Mouse (Mus musculus) cortical plate, adult 2 months (tissue): ENCODE measurements around the gene Rpl10a. TPM values are rescaled to one million over a fixed set of nuclear protein-coding genes. Genes with fewer than 3 reads are reported as not detected.

Experiments used
- H3K27ac ChIP-seq: fragments of 200-500 bp; 2 replicates; pipeline ENCODE4 v1.5.1; 2012; ENCODE audit warnings: low read length, control low read depth, inconsistent platforms; ENCODE audit not compliant: insufficient read depth
- H3K4me1 ChIP-seq: fragments of 200-500 bp; 2 replicates; pipeline ENCODE4 v1.6.1; 2011; ENCODE audit warnings: low read length; ENCODE audit not compliant: control insufficient read depth, insufficient read depth
- H3K4me3 ChIP-seq: fragments of 200-500 bp; 2 replicates; pipeline ENCODE4 v1.5.1; 2011; ENCODE audit warnings: mild to moderate bottlenecking, low read length, control low read depth; ENCODE audit not compliant: insufficient read depth
- CTCF ChIP-seq: fragments of 200-500 bp; IDR thresholded peaks from 2 replicates; pipeline ENCODE4 v1.5.1; 2011; ENCODE audit warnings: mild to moderate bottlenecking, control low read depth, low read length; ENCODE audit not compliant: insufficient read depth; ENCODE audit errors: extremely low read depth
- POLR2A ChIP-seq: fragments of 200-500 bp; IDR thresholded peaks from 2 replicates; pipeline ENCODE4 v1.6.1; 2011; ENCODE audit warnings: mild to moderate bottlenecking, low read length, control low read depth; ENCODE audit not compliant: insufficient read depth; ENCODE audit errors: extremely low read depth
- polyA plus RNA-seq: library from polyadenylated mRNA; depleted of rRNA; stranded (reverse); fragments of >200 nt; gene quantifications from 2 replicates; pipeline ENCODE4 v1.2.3, GENCODE M21; 2012; rRNA removed

Rpl10a gene
- polyA plus RNA-seq, 1 experiment = 705 TPM

DNA sequence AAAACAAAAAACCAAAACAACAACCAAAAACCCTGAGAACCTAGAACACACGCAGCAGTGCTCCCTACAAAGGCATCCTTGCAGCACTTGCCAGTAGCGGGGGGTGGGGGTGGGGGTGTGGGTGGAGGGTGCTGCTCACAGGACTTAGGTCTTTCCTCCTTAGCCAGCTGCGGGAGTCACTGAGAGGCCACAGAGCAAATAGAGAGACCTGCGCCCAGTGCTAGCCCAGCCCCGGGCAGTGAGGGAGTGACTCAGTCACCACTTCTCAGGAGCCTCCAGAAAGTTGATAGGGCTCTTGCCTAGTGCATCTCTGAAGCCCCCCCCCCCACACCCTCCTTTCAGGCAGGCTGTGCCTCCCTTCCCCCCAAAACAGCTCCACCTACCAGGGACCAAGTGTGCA, 40.8 kb downstream of the Rpl10a start:
- TF ChIP-seq CTCF (no peak), POLR2A (no peak)
- Histone ChIP-seq H3K27ac (no peak overlapping the region), H3K4me3 (no peak overlapping the region), H3K4me1 (no peaks in the 10 kb centered on the region)

DNA sequence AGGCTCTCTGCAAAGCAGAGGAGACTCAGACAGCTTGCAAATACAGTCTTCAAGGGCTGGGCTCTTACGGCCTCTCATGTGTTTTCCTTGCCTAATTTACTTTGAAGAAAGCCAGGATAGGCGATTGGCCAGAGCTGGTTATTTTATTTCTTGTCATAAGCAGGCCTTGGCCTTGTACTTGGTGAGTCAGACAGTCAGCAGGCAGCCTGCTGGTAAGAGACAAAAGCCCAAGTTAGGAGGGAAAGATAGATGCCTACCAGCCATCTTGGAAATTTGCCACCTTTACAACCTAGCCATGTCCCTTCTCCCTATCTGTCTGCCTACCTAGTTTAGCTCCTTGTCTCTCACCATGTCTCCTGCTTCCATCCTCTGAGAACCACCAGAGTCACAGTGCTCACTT, 43.0 kb downstream of the Rpl10a start:
- no peak overlapping the region for H3K27ac ChIP-seq
- no peaks in the 10 kb centered on the region for H3K4me1 ChIP-seq
- no peak overlapping the region for H3K4me3 ChIP-seq
- no peak for TF ChIP-seq POLR2A
- TF ChIP-seq CTCF = no peak

DNA sequence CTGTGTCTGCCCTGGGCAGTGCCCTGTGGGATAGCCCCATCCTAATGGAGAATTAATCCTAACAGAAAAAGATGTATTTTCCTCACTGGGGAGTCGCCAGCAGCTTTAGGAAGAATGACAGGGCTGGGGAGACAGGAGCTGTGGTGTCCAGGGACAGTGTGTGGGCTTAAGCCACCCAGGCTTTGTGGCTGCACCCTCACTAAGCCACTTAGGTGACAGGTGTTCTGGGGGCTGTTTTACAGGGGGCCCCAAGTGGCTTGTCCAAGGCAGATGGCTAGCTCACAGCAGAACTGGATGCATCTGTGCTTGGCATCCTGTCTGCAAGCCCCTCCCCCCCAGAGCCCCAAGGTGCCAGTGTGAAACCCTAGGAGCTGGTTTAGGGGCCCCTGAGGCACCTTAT, 43.7 kb downstream of the Rpl10a start:
- Histone ChIP-seq H3K4me3 (no peak overlapping the region), H3K4me1 (no peaks in the 10 kb centered on the region), H3K27ac (no peak overlapping the region)
- TF ChIP-seq CTCF (no peak), POLR2A (no peak)

DNA sequence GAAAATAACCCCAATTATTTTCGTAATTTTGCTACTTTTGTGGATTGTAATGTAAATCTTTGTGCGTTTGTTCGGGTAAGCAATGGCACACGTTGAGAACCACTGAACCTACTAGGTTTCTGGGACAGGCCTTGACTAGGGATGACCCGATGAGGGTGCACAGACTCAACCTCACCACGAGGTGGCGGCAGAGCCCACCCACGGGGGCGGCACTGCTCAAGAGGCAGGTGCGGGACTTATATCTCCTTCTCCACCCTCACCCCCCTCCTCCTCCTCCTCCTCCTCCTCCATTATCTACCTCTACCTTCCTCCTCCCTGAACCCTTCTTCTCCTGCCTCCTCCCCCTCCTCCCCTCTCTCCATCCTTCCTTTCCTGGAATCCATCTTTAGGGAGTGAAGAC, 45.5 kb downstream of the Rpl10a start:
- no peaks in the 10 kb centered on the region for H3K4me1 ChIP-seq
- H3K27ac ChIP-seq = no peak overlapping the region
- TF ChIP-seq POLR2A (no peak), CTCF (peak; percentile 39; the same call in 1 of the 2 replicates)
- H3K4me3 ChIP-seq = no peak overlapping the region

DNA sequence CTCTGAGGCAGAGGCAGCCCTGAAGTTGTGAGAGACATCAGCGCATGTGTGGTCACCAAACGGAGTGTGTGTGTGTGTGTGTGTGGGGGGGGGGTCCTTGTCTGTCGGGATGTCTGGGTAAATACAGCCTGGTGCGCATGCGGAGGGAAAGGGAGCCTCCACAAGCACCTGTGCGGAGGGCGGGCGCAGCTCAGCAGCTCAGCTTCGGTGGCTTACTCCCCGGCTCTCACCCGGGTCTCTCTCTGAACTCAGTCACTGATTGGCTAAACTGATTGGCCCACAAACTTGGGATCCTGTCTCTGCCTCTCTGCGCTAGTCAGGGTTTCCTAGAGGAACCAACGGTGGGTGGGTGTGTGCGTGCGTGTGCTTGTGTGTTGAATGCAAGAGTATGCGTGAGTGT, 46.2 kb downstream of the Rpl10a start:
- Histone ChIP-seq H3K4me3 (no peak overlapping the region), H3K4me1 (no peaks in the 10 kb centered on the region), H3K27ac (no peak overlapping the region)
- TF ChIP-seq POLR2A (no peak), CTCF (no peak)

DNA sequence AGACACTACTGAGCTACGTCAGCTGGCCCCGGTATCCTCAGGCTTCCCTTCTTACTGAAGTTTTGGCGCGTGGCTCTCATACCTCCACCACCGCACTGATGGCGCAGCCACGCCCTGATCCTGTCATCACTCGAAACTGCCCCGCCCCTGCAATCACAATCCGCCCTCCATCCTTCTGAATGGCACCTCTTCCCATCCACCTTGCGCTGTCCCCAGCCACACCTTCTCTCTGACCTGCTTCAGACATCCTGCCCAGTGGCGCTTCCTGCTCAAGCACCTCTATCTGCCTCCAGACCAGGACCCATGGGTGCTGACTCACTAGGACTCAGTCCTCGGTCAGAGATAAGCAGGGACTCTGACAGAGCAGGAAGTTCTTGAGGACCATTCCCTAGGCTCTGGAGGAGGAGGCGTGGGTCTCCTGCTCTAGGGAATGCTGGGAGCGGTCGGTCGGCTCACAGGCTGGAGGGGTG, 47.4 kb downstream of the Rpl10a start:
- no peak for TF ChIP-seq POLR2A
- TF ChIP-seq CTCF = no peak
- H3K27ac ChIP-seq = no peak overlapping the region
- H3K4me1 ChIP-seq = no peaks in the 10 kb centered on the region
- no peak overlapping the region for H3K4me3 ChIP-seq

DNA sequence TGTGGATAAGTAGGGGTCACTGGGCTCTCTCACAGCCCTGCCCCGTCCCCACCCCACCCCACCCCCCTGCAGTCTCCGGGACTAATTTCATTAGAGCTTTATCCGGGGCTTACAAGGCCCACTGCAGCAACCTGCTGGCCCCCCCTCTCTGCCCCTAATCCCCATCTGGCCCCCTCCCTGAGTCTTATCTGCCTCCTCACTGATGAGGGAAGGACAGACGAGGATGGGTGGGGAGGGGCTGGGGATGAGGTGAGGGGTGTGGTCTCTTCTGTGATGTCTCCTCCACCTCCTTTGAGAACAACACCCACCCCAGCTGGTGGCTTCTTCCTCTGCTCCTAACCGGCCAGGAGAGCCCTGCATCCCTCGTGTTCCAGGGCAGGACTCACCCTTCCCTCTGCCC, 52.0 kb downstream of the Rpl10a start:
- H3K4me3 ChIP-seq = no peak overlapping the region
- no peak for TF ChIP-seq CTCF
- no peak for TF ChIP-seq POLR2A
- H3K27ac ChIP-seq = no peak overlapping the region
- no peaks in the 10 kb centered on the region for H3K4me1 ChIP-seq

Other genes starting within 250 kb of the Rpl10a start
- 0.30 and 0.44 TPM in 2 replicates for gene Tcp11, start 247.8 kb upstream of the Rpl10a start, polyA plus RNA-seq
- 0.64 and 3.0 TPM in 2 replicates for gene Scube3, start 186.3 kb upstream of the Rpl10a start, polyA plus RNA-seq
- gene Zfp523, start 151.3 kb upstream of the Rpl10a start, polyA plus RNA-seq = 110 and 113 TPM in 2 replicates
- 3.7 and 4.5 TPM in 2 replicates for gene Def6, start 120.7 kb upstream of the Rpl10a start, polyA plus RNA-seq
- gene Ppard, start 95.8 kb upstream of the Rpl10a start, polyA plus RNA-seq = 24.2 TPM in 2 replicates
- 13.7 and 14.4 TPM in 2 replicates for gene Fance, start 15.0 kb upstream of the Rpl10a start, polyA plus RNA-seq
- 2.5 and 3.1 TPM in 2 replicates for gene Tead3, start 22.3 kb downstream of the Rpl10a start, polyA plus RNA-seq
- not detected in 2 replicates for gene Tulp1, start 36.8 kb downstream of the Rpl10a start, polyA plus RNA-seq
- 13.5 and 17.7 TPM in 2 replicates for gene Fkbp5, start 189.1 kb downstream of the Rpl10a start, polyA plus RNA-seq
- gene Armc12, start 202.3 kb downstream of the Rpl10a start, polyA plus RNA-seq = not detected in 2 replicates
- gene Clpsl2, start 220.9 kb downstream of the Rpl10a start, polyA plus RNA-seq = not detected in 2 replicates
- gene Clps, start 232.3 kb downstream of the Rpl10a start, polyA plus RNA-seq = not detected in 2 replicates
- gene Lhfpl5, start 247.2 kb downstream of the Rpl10a start, polyA plus RNA-seq = 4.5 and 5.1 TPM in 2 replicates